Mouse (Mus musculus): ENCODE data around the gene Mmp19. TPM values are rescaled to one million over a fixed set of nuclear protein-coding genes. Genes with fewer than 3 reads are reported as not detected.
A peak's percentile ranks its signal among the peaks of the same experiment; 100 is the strongest.

Gene Mmp19
- polyA plus RNA-seq, 1 experiment from 2014 or later = 0.55 TPM

GRCm38 (mm10) chr10:128795581-128795980, 4.9 kb downstream of the Mmp19 start:
- no peaks in the 10 kb centered on the region for H3K27me3 ChIP-seq (ENCODE audit: insufficient read depth, low read length)
- no peak for TF ChIP-seq CTCF (IDR thresholded peaks at IDR 0.05; ENCODE audit: low read depth)

GRCm38 (mm10) chr10:128798676-128799075, 8.0 kb downstream of the Mmp19 start:
- Histone ChIP-seq H3K36me3 (ENCODE audit: insufficient read depth, low read length) (peaks cover 13% of the 10 kb centered on the region; the same call in 1 of the 2 replicates), H3K4me2 (ENCODE audit: low read length) (no peak overlapping the region), H3K4me1 (replicated peaks; ENCODE audit: insufficient read depth, low read length) (peaks cover 13% of the 10 kb centered on the region; the same call in 1 of the 2 replicates), H3K4me3 (replicated peaks; ENCODE audit: low read depth, low read length) (no peak overlapping the region), H3K27ac (no peak overlapping the region), H3K27me3 (ENCODE audit: insufficient read depth, low read length) (no peaks in the 10 kb centered on the region), H3K9ac (ENCODE audit: low read depth, low read length) (no peak overlapping the region), H3K9me3 (replicated peaks; ENCODE audit: low read length) (no peaks in the 10 kb centered on the region)
- DNase-seq (ENCODE audit: low spot score) (no peak), ATAC-seq (replicated peaks; ENCODE audit: low FRiP score, low read depth) (no peak)
- 91% methylated on average over 8 of the region's 8 CpGs for WGBS
- TF ChIP-seq CTCF (IDR thresholded peaks at IDR 0.05; ENCODE audit: low read depth) = no peak

More at GRCm38 (mm10) chr10:128795581-128795980, 4.9 kb downstream of the Mmp19 start:
- Histone ChIP-seq H3K9me3 (replicated peaks; ENCODE audit: low read length) (no peaks in the 10 kb centered on the region), H3K4me2 (ENCODE audit: low read length) (no peak overlapping the region), H3K4me1 (replicated peaks; ENCODE audit: insufficient read depth, low read length) (no peaks in the 10 kb centered on the region), H3K36me3 (ENCODE audit: insufficient read depth, low read length) (0 out of 2 replicates have a peak, but pooled peaks cover 3% of the 10 kb centered on the region), H3K4me3 (replicated peaks; ENCODE audit: low read depth, low read length) (no peak overlapping the region), H3K27ac (no peak overlapping the region), H3K9ac (ENCODE audit: low read depth, low read length) (no peak overlapping the region)
- DNase-seq (ENCODE audit: low spot score) = no peak
- ATAC-seq (replicated peaks; ENCODE audit: low FRiP score, low read depth) = no peak
- WGBS = 90% methylated on average over 3 of the region's 3 CpGs

- no peaks in the 10 kb centered on the region for H3K27me3 ChIP-seq (ENCODE audit: insufficient read depth, low read length)
- ATAC-seq (replicated peaks; ENCODE audit: low FRiP score, low read depth) (no peak), DNase-seq (ENCODE audit: low spot score) (no peak)
- no peak for TF ChIP-seq CTCF (IDR thresholded peaks at IDR 0.05; ENCODE audit: low read depth)
- peaks cover 13% of the 10 kb centered on the region; the same call in 1 of the 2 replicates for H3K36me3 ChIP-seq (ENCODE audit: insufficient read depth, low read length)
- H3K27ac ChIP-seq = no peak overlapping the region
- H3K9ac ChIP-seq (ENCODE audit: low read depth, low read length) = no peak overlapping the region
- peaks cover 21% of the 10 kb centered on the region for H3K4me1 ChIP-seq (replicated peaks; ENCODE audit: insufficient read depth, low read length)
- no peak overlapping the region for H3K4me3 ChIP-seq (replicated peaks; ENCODE audit: low read depth, low read length)
- WGBS = 86% methylated on average over 16 of the region's 16 CpGs
- no peaks in the 10 kb centered on the region for H3K9me3 ChIP-seq (replicated peaks; ENCODE audit: low read length)
- no peak overlapping the region for H3K4me2 ChIP-seq (ENCODE audit: low read length)
Observed at GRCm38 (mm10) chr10:128801981-128802495, 11.3 kb downstream of the Mmp19 start.

GRCm38 (mm10) chr10:128802956-128803355, 12.2 kb downstream of the Mmp19 start:
- H3K27ac ChIP-seq = peak overlapping the region; percentile 98; the same call in 1 of the 2 replicates
- 51% methylated on average over 4 of the region's 4 CpGs for WGBS

GRCm38 (mm10) chr10:128803361-128803760, 12.7 kb downstream of the Mmp19 start:
- Histone ChIP-seq H3K4me1 (replicated peaks; ENCODE audit: insufficient read depth, low read length) (peaks cover 30% of the 10 kb centered on the region), H3K4me3 (replicated peaks; ENCODE audit: low read depth, low read length) (peak overlapping the region; percentile 74), H3K36me3 (ENCODE audit: insufficient read depth, low read length) (peaks cover 13% of the 10 kb centered on the region; the same call in 1 of the 2 replicates), H3K4me2 (ENCODE audit: low read length) (peak overlapping the region; percentile 72), H3K9ac (ENCODE audit: low read depth, low read length) (peak overlapping the region; percentile 85), H3K27ac (peak overlapping the region; percentile 98), H3K27me3 (ENCODE audit: insufficient read depth, low read length) (no peaks in the 10 kb centered on the region), H3K9me3 (replicated peaks; ENCODE audit: low read length) (no peaks in the 10 kb centered on the region)
- WGBS = 7% methylated on average over 6 of the region's 6 CpGs
- TF ChIP-seq CTCF (IDR thresholded peaks at IDR 0.05; ENCODE audit: low read depth) = no peak
- DNase-seq (ENCODE audit: low spot score) = peak; percentile 44
- ATAC-seq (replicated peaks; ENCODE audit: low FRiP score, low read depth) = no peak

More at GRCm38 (mm10) chr10:128802956-128803355, 12.2 kb downstream of the Mmp19 start:
- ATAC-seq (replicated peaks; ENCODE audit: low FRiP score, low read depth) (no peak), DNase-seq (ENCODE audit: low spot score) (no peak)
- Histone ChIP-seq H3K36me3 (ENCODE audit: insufficient read depth, low read length) (peaks cover 13% of the 10 kb centered on the region; the same call in 1 of the 2 replicates), H3K4me1 (replicated peaks; ENCODE audit: insufficient read depth, low read length) (peaks cover 30% of the 10 kb centered on the region), H3K9ac (ENCODE audit: low read depth, low read length) (peak overlapping the region; percentile 85), H3K4me2 (ENCODE audit: low read length) (peak overlapping the region; percentile 72), H3K4me3 (replicated peaks; ENCODE audit: low read depth, low read length) (peak overlapping the region; percentile 74; the same call in 1 of the 2 replicates), H3K27me3 (ENCODE audit: insufficient read depth, low read length) (no peaks in the 10 kb centered on the region), H3K9me3 (replicated peaks; ENCODE audit: low read length) (no peaks in the 10 kb centered on the region)
- no peak for TF ChIP-seq CTCF (IDR thresholded peaks at IDR 0.05; ENCODE audit: low read depth)

- Histone ChIP-seq H3K9me3 (replicated peaks; ENCODE audit: low read length) (no peaks in the 10 kb centered on the region), H3K27ac (peak within 1 kb of the TSS; percentile 98), H3K36me3 (ENCODE audit: insufficient read depth, low read length) (peaks cover 13% of the 10 kb centered on the region; the same call in 1 of the 2 replicates), H3K4me2 (ENCODE audit: low read length) (peak within 1 kb of the TSS; percentile 72), H3K4me3 (replicated peaks; ENCODE audit: low read depth, low read length) (peak within 1 kb of the TSS; percentile 74), H3K9ac (ENCODE audit: low read depth, low read length) (peak within 1 kb of the TSS; percentile 85), H3K27me3 (ENCODE audit: insufficient read depth, low read length) (no peaks in the 10 kb centered on the region), H3K4me1 (replicated peaks; ENCODE audit: insufficient read depth, low read length) (peaks cover 32% of the 10 kb centered on the region)
- peak; percentile 76 for DNase-seq (ENCODE audit: low spot score)
- no peak for TF ChIP-seq CTCF (IDR thresholded peaks at IDR 0.05; ENCODE audit: low read depth)
- ATAC-seq (replicated peaks; ENCODE audit: low FRiP score, low read depth) = 0 out of 2 replicates have a peak, but pooled peaks have one; percentile 6
- under 1% methylated on average over 14 of the region's 14 CpGs for WGBS
Observed at GRCm38 (mm10) chr10:128803771-128804270, 13.1 kb downstream of the Mmp19 start, which contains the start of gene Dnajc14. Dnajc14 (plus strand) TSS chr10:128804062.
